Mouse (Mus musculus) monocyte, adult 59 days (primary cell): Measurements from ENCODE around the gene Gm884. TPM values are rescaled to one million over a fixed set of nuclear protein-coding genes. Genes with fewer than 3 reads are reported as not detected.

Experiments used
- total RNA-seq, 2 experiments: library from RNA; stranded (reverse); gene quantifications; one replicate each; pipeline ENCODE4 v1.2.4; 2023

Gm884 gene
- total RNA-seq: not detected

DNA sequence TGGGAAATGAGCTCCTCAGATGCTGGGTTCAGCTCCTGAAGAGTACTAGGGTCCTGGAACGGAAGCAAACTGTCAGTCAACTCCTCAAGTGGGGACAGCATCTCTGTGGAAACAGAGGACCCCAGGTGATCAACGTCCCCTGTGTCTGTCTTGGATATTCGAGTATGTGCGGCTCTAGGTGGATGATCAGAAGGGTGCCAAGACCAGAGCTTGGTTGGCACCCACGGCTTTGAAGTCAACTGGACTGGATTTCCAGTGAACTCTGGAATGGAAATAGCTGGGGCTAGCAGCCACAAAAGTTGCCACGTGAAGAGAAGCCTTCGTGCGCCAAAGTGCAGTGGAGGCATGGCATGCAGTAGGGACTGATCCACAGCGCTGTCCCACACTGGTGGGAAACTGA lies at the start of gene Gm884:
Gm884 (minus strand) TSS at position 101 of the 400 bp plus-strand sequence.

DNA sequence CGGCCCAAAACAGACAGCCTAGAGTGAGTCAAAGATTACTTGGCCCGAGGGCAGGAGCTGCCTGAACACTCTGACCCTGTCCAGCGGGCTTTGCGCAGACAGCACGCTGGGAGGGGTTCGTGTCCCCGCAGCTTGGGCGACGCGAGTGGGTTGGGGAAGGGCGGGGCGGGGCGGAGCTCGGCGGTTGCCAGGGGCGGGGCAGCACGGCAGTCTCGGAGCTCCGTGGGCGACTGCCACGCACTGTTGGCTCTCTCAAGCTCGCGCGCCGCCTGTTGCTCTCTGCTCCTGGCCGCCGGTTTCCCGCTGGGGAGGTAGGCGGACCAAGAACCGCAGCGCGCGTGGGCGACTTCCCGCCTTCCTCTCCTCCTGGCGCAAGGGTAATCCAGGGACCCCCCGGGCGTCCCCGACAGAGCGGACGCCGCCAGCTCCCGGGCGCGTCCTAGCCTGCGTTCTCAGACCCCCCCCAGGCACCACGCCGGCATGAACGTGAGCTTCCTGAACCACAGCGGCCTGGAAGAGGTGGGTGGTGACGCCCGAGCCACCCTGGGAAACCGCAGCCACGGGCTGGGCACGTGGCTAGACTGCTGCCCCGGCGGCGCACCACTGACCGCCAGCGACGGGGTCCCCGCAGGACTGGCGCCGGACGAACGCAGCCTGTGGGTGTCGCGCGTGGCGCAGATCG lies 28.5 kb upstream of the Gm884 start, which contains the start of gene Rprml:
Rprml (plus strand) TSS at position 270 of the 682 bp plus-strand sequence.

DNA sequence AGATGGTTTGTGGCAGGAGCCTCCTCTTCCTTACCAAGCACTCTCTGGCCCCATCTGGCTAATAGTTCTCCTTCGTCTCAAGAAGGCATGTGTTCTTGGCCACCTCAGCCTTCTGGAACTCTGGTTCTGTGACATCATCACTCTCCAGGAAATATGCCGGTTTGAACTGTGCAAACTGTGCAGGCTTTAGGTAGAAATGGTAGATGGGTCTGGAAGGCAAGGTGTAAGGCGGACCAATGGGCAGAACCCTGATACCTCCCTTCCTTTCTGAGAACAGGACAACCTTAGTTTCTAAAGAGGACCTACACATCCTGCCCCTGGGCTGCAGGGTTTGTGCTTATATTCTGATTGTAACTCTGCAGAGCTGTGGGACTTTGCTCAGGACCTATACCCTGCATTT lies 17.9 kb upstream of the Gm884 start, which contains the start of gene Lyzl6:
Lyzl6 (minus strand) TSS at position 101 of the 400 bp plus-strand sequence.

DNA sequence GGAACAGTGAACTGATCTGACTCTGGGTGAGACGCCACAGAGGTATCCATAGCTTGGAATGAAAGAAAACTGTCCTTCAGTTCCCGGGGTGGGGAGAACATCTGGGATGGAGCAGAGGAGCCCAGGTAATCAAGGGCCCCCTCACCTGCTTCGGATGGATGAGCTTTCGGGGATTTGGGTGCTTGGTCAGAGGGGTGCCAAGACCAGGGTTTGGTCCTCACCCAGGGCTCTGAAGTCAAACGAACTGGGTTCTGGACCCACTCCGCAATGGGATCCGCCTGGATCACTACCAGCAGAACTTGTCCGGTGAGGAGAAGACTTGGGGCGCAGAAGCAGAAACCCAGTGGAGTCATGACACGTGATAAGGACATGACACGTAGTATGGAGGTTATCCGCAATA lies 116.4 kb downstream of the Gm884 start, which contains the start of gene Lrrc37a:
Lrrc37a (minus strand) TSS at position 101 of the 400 bp plus-strand sequence.

Other genes with a start within 250 kb of the Gm884 start
- 10 to 100 TPM; 51.0 to 54.5 TPM for gene Plekhm1, start 208.5 kb downstream of the Gm884 start, total RNA-seq
- not detected for gene Lrrc37a, start 116.5 kb downstream of the Gm884 start, total RNA-seq
- gene Lyzl6, start 17.8 kb upstream of the Gm884 start, total RNA-seq: not detected
- not detected for gene Rprml, start 28.4 kb upstream of the Gm884 start, total RNA-seq
- gene Gosr2, start 76.8 kb upstream of the Gm884 start, total RNA-seq: 10 to 100 TPM; 64.4 to 69.8 TPM
- gene Wnt9b, start 128.7 kb upstream of the Gm884 start, total RNA-seq: not detected
- gene Wnt3, start 153.0 kb upstream of the Gm884 start, total RNA-seq: not detected